Mouse (Mus musculus) spleen, postnatal 14 days (tissue): ENCODE measurements at regions not wholly inside any gene's neighbourhood (a gene's known extent, or its start where the extent isn't known, plus 50 kb on each side); places are given as distances from the start of the nearest gene placed in this dataset.

Source experiments
- DNase-seq, 2 experiments: peaks; one replicate each; pipeline ENCODE4 v3.0.0; 2021 to 2022; ENCODE audit warnings: low spot score in 2 of 2

DNA sequence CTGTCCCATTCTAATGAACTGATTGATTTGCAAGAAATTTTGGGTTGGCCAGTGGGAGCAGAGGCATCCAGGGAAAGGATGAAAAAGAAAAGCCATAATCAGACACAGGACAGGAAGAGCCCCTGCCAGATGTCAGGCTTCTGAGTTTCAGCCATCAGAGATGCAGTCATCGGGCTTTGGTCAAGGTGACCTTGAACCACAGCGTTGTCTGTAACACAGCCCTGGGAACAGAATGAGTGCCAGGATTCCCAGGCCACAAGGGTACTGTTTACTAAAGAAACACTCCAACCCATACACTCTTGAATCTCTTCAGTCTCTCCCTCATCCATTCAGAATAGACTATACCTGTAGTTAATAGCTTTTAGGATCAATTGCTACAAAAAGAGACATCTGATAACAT lies 239.0 kb downstream of the Rplp1 start:
- no peak for DNase-seq

DNA sequence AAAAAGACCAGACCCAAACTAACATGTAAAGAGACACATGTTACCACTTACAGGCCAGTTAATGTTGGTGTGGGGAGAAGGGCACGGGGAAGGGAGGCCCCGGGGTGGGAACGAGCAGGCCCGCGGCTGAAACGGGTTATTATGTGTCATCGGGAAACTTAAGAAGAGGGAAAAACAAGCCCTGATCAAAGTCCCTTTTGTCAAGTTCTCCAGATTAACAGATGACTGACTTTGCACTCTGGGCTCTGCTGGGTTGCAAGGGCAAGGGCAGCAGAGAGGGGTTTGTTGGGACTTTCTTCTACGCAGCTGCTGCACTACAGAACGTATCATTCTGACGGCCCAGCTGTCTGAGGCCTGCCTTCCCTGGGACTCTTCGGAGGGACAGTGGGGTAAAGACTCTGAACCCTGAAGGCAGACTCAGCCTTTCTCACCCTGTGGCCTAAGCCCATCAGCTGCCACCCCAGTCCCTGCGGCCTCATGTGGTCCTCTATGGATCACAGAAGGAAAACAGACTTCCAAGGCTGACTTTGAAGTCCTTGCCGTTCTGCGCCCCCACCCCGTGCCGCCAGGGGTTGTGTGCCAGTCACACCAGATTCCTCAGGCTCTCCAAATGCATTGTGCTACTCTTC lies 240.7 kb downstream of the Rplp1 start:
- DNase-seq = no peak

- no peak for DNase-seq
Observed at GRCm38 (mm10) chr9:61670986-61671385, 243.4 kb downstream of the Rplp1 start.

DNA sequence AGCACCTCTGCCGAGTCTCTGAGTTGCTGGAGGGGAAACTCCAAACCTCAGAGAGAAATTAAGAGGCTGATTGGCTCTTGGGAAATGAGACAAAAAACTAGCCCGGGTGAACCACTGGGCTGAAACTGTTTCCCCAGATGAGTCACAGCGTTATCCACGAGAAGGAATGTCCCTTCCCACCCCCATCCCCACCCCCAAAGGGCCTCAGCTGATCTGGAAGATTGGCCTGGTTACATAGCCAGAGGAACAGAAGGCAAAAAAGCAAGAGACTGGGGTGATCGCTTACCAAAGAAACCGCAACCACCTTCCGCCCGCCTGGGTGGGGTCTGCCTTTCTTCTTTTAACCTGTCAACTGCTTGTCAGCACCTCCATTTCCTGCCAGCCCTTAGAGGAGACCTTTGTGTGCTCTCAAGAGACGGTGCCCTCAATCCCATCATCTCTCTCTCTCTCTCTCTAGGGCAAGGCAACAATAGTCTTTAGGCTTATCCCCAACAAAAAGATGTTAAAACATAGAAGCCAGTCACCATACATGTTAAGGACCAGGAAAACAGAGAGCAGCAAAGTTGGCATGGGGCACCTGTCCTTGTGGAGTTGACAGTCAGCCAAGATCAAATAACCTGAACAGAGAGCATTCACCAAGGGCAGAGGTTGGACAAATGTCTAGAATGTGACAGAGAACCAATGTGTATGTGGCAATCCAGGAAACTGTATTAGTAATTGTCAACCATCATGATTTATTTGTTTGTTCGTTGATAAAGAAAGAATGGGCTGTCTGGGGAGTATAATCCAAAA lies 244.4 kb downstream of the Rplp1 start:
- DNase-seq = peak; percentile 33 to 34

DNA sequence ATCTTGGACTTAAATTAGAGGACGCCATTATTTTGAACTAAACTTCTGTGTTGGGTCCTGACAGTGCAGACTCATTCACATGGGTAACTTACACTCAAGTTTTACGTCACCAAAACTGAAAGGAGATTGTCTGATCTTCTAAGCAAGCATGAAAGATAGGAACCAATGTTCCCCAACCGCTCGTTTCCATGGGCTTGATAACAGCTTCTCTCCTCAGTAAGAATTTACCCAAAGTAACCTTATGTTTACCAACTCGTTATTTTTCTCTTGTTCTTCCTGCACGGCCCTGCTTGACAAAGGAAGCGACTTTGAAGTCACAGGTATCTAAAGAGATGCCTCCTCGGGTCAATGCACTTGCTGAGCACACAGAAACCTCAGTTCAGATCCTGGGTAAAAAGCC lies 245.6 kb downstream of the Rplp1 start:
- DNase-seq = no peak

- no peak for DNase-seq
Observed at GRCm38 (mm10) chr9:61668157-61668697, 246.1 kb downstream of the Rplp1 start.

GRCm38 (mm10) chr9:61667453-61668074 lies 246.8 kb downstream of the Rplp1 start:
- no peak for DNase-seq

DNA sequence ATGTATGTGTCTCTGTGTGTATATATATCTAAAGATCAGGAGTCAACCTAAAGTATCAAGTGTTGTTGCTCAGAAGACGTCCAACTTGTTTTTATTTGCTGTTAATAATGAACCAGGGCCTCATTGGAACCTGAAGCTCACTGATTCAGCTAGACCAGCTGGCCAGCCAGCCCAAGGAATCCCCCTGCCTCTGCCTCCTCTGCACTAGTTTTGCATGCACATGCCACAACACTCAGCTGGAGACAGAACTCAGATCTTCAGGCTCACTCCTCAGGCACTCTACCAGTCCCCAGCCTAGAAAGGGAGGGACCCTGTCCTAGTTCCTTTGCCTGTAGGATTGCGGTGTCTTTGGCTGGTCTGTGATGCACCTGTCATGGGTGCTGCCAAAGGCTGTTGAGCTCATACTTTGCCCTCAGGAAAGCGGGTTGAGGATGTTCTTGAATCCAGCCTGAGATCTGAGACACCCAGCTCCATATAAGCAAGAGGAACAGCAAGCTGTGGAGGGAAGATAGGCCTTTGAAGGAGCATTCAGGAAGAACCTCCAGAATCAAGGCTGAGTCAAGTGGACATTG lies 247.5 kb downstream of the Rplp1 start:
- no peak for DNase-seq

DNA sequence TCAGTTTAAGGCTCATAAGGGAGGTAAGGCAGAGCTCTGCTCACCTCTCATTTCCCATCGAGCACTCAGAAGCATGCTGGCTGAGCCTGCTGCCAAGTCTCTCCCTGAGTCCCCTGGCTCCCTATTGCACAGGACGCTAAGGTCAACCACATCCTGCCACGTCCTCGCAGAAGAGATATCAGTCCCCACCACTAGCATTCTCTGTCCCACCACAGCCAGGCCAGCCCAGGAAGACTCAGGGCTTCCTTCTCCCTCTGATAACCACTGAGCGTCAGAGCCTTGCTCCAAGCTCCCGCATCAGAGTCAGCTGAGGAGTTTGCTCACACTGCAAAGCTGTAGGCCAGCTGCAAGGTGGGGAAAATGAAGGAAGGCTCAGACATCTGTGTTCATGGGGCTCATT lies 248.2 kb downstream of the Rplp1 start:
- no peak for DNase-seq

DNA sequence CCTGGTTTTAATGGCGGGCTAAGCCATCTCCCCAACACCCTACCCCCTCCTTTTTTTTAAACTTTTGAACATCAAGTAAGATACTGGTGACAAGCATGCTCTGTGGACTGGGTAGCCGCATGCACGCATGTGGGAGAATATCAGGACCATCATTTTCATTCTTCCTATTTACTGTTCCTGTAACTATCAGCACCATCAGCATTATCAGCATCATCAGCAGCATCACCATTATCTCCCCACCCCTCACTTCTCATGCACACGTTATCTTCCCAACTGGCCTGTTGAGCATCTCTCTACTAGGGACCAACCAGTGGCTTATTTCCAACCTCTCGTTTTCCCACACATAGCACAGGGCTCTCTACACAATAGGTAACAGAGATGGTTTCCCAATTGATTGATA lies 249.1 kb downstream of the Rplp1 start:
- DNase-seq = no peak

DNA sequence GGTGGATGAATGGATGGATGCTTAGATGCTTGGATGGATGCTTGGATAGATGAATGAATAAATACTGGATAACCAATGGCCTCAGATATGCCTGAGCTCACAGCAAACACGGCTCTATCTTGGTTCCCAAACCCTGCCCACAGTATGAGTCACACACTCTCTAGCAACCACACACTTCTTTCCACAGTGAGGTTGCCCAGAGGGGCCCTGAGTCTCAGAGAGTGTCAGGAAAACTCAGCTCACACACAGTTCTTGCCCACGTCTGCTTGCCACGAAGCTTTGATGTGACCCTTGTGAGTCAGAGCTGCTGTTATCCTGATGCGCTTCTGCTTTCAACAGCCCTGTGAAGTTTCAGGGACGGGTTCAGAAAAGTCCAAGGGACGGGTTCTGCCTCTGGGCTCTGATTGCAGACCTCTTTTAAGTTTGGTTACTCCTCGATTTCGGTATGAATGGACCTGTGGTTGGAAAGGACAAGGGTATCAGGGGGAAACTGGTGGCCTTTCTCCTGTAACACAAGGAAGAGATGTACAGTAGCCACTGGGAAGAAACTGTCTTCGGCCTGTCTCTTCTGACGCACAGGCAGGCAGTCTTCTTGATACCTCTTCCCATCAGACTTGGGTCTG lies 250.2 kb downstream of the Rplp1 start:
- DNase-seq = no peak

DNA sequence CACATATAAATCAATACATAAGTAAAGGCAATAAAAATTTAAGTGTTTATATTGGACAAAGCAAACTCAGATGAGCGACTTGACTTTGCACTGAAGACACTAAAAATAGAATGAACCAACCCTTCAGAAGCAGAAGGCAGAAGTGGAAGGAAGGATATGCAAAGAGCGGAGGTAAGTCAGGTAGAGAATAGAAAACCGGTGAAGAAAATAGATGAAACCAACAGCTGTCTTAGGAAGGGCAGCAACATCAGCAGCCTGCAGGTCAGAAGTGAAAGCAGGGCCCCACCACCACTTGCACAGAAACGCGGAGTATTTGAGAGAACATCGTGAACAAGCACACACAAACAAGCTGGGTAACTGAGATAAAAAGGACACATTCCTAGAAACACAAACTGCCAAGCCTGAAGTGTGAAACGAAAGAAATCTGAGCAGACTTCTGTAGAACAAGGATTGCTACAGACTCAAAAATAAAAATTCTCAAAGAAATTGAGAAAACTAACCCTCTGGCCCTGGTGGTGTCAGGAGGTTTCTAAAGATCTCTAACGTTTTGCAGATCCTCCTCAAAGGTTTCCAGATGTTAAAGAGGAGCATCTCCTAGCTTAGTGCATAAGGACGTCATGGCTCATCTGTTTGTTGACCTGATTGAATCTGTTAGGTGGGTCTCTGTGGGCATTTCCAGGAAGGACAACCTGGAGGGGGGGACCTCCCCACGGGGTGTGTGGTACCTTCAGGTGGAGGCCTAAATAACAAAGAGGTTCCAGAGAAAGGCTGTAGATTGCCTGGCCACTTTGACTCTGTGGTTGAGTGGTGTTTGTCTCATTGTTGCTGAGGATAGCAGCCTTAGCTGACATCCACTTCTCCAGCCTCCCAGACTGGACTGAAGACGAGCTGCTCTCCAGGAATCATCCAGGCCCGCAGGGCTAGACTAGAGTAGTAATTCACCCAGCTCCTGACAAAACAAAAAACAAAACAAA lies 252.0 kb downstream of the Rplp1 start:
- DNase-seq = no peak

DNA sequence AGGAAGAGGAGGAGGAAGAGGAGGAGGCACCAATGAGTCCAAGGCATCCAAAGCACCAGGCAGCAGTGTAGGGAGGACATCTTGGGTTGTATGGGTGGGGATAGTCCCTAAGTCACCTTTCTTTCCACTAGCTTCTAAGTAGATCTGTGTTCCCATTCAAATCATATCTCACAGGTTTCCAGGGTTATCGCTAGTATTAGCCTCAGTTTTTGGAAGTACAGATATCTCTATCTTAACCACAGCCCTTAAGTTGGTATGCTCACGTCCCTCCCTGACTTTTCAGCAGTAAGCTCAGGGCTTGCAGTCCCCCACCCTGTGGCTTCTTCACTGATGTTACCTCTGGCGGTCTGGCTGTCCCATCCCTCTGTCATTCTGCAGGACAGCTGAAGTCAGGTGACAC lies 254.2 kb downstream of the Rplp1 start:
- DNase-seq = no peak

GRCm38 (mm10) chr9:61657996-61658395 lies 256.3 kb downstream of the Rplp1 start:
- DNase-seq = no peak

- DNase-seq = no peak
Observed at GRCm38 (mm10) chr9:61655433-61655981, 258.8 kb downstream of the Rplp1 start.

- DNase-seq = no peak
Observed at GRCm38 (mm10) chr9:61645661-61646425, 268.5 kb downstream of the Rplp1 start.

DNA sequence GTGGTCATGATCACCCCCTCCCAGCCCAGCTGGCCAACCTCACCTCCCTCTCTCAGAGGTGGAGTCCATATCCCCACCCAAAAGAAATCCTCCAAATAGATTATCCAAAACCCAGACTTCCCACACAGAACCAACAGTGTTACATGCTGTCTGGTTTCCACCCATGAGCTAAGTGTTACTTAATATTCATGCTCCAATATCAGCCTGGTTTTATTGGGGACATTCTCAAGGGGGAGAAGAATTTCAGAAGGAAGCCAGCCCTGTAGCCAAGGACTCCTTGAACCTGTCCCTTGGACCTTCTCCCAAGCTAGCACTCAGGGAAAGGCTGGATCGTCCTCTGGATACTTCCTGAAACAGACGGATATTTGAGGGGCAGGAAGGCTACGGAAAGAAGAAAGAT lies 268.6 kb downstream of the Tle3 start:
- no peak for DNase-seq

- no peak for DNase-seq
Observed at GRCm38 (mm10) chr9:61638908-61639307, 266.7 kb downstream of the Tle3 start.

- DNase-seq = no peak
Observed at GRCm38 (mm10) chr9:61633936-61634335, 261.8 kb downstream of the Tle3 start.

DNA sequence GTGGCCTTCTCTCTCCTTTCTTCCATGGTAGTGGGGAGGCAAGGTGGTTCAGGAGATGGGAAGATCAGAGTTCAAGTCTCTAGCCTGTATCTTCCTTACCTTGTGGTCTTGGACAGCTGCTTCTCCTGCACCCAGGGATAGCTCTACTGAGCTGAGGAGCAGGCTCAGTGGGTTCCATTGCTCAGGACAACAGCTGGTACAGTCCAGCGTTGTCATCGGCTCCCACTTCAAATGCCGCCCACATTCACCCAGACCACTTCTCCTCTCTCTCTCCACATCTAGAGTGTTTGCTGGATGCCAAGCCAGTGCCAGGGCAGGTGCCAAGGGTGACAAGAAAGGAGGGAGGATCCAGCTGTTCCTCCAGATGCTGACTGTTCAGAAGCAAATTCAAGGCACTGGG lies 260.4 kb downstream of the Tle3 start:
- DNase-seq = no peak
